Mouse (Mus musculus) hindbrain, embryonic 10.5 days (tissue): ENCODE data around the gene Flvcr2. TPM values are rescaled to one million over a fixed set of nuclear protein-coding genes. Genes with fewer than 3 reads are reported as not detected.

ENCODE experiments used
- DNase-seq: peaks from one replicate; pipeline ENCODE4 v3.0.0-alpha.2; 2017; ENCODE audit warnings: low spot score
- H3K27ac ChIP-seq: fragments of 300-500 bp; sonication (generic); 2 replicates; pipeline ENCODE4 v1.5.1; 2016; ENCODE audit warnings: mild to moderate bottlenecking, moderate library complexity
- H3K27me3 ChIP-seq: fragments of 300-500 bp; sonication (generic); 2 replicates; pipeline ENCODE4 v1.6.1; 2016; ENCODE audit warnings: mild to moderate bottlenecking; ENCODE audit not compliant: poor library complexity, insufficient read depth, severe bottlenecking
- H3K36me3 ChIP-seq: fragments of 300-500 bp; sonication (generic); 2 replicates; pipeline ENCODE4 v1.6.1; 2016; ENCODE audit warnings: mild to moderate bottlenecking, moderate library complexity
- H3K4me1 ChIP-seq: fragments of 300-500 bp; sonication (generic); replicated peaks from 2 replicates; pipeline ENCODE4 v1.6.1; 2016; ENCODE audit warnings: mild to moderate bottlenecking
- H3K4me3 ChIP-seq: fragments of 300-500 bp; sonication (generic); 2 replicates; pipeline ENCODE4 v1.5.1; 2016; ENCODE audit warnings: mild to moderate bottlenecking, moderate library complexity
- H3K9me3 ChIP-seq: fragments of 300-500 bp; sonication (generic); 2 replicates; pipeline ENCODE4 v1.6.1; 2016; ENCODE audit warnings: mild to moderate bottlenecking, moderate library complexity
- WGBS: fragments of 180-500 bp; shearing (Covaris S2); methylation state at CpG from one replicate; pipeline ENCODE4 v1.1.7; 2016; 5-methylcytosine and 5-hydroxymethylcytosine counted together
- polyA plus RNA-seq: library from polyadenylated mRNA; unstranded; fragments of >200 nt; fragmentation: Nextera tagmentation; extraction: Ambion mirVana; gene quantifications from 2 replicates; pipeline ENCODE4 v1.2.1, GENCODE M21; 2016

The Flvcr2 gene
- polyA plus RNA-seq, 1 experiment from 2014 or later = 1.0 TPM

DNA sequence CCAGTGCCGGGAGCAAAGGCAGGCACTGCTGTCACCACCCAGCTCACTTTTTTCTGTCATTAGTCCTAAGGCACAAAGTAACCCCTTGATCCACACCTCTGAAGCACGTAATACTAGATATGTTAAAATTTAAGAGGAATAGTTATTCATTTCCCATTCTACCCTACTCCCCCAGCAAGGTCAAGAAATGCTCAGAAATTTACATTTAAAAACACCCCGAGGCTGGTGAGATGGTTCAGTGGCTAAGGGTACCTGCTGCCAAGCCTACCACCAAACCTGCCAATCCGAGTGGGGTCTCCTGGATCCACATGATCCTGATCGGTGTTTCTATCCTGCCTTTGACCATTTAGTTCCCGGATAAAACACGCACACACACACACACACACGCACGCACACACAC is 3.5 kb downstream of the Flvcr2 start:
- DNase-seq = no peak
- 84% methylated on average over 9 of the region's 9 CpGs for WGBS
- peaks cover 26% of the 10 kb centered on the region for H3K27me3 ChIP-seq

DNA sequence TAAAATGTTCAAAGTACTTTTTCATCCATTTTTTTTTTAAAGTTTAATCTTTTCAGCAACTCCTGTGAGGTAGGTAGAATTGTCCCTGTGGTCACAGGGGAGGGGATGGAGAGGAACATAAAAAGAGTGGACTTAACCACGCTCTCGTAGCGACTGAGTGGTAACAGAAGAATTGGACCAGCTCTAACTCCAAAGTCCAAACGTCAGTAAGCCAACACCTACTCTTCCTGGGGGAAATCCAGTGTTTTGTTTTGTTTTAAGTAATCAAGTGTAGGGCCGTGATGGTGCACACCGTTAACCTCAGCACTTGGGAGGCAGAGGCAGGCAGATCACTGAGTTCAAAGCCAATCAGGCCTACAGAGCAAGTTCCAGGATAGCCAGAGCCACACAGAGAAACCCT is 5.8 kb downstream of the Flvcr2 start:
- peaks cover 12% of the 10 kb centered on the region for H3K27me3 ChIP-seq
- H3K36me3 ChIP-seq = no peaks in the 10 kb centered on the region
- no peaks in the 10 kb centered on the region for H3K9me3 ChIP-seq
- no peak overlapping the region for H3K4me3 ChIP-seq
- 89% methylated on average over 6 of the region's 6 CpGs for WGBS
- H3K4me1 ChIP-seq = peaks cover under 1% of the 10 kb centered on the region; the same call in 1 of the 2 replicates
- no peak for DNase-seq
- H3K27ac ChIP-seq = no peak overlapping the region

More for the DNA sequence above, 3.5 kb downstream of the Flvcr2 start:
- H3K9me3 ChIP-seq = no peaks in the 10 kb centered on the region
- peaks cover 15% of the 10 kb centered on the region for H3K4me1 ChIP-seq
- H3K27ac ChIP-seq = no peak overlapping the region
- no peaks in the 10 kb centered on the region for H3K36me3 ChIP-seq
- no peak overlapping the region for H3K4me3 ChIP-seq

DNA sequence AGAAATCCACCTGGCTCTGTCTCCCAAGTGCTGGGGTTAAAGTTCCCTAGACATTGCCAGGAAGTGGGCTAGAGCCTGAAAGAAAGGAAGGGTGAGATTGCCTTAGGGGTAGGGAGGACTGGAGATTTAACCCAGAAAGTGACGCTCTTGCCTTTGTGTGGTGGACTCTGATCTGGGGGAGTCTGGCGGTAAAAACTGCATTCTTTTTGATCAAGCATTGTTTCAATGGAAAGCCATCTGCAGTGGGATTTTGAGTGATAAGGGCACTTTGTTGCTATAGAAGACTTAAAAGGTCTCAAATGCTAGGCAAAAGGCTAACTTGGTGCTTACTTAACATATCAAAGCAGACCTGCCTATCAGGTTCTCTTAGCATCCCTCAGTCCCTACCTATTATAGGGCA is 6.9 kb downstream of the Flvcr2 start:
- Histone ChIP-seq H3K27me3 (0 out of 2 replicates have a peak, but pooled peaks cover under 1% of the 10 kb centered on the region), H3K36me3 (no peaks in the 10 kb centered on the region), H3K9me3 (no peaks in the 10 kb centered on the region), H3K27ac (no peak overlapping the region), H3K4me3 (no peak overlapping the region), H3K4me1 (no peaks in the 10 kb centered on the region)
- WGBS = 42% methylated on average over 2 of the region's 2 CpGs
- no peak for DNase-seq

DNA sequence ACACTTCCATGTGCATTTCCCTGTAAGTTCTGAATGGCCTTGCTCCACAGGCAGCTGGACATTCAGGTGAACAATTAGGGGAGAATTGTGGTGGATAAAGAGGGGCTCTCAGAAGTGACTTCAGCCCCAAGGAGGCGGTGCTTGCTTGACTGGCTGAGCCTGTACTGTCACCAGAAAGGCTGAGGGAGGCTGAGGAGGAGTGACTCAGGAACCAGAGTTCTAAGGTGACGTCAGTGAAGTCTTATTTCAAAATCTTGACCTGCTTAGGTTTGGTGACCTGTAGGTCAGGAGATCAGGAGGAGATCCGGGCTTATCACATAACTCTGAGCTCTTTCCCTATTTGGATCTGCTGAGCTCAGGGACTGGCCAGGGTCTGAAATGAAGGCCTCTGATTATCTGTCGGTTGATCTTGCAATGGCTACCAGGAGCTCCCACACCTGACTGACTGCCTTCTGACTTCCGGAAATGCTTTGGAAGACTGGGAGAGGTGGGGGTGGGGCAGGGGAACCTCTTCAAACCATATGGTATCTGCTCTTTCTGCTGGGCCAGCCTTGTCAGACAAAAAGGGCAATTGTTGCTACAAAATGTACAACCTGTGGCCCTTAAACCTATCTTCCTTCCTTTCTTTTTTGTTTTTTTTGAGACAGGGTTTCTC is 8.4 kb downstream of the Flvcr2 start:
- H3K4me3 ChIP-seq = no peak overlapping the region
- H3K36me3 ChIP-seq = no peaks in the 10 kb centered on the region
- no peak for DNase-seq
- H3K27ac ChIP-seq = no peak overlapping the region
- H3K27me3 ChIP-seq = no peaks in the 10 kb centered on the region
- H3K9me3 ChIP-seq = no peaks in the 10 kb centered on the region
- WGBS = 68% methylated on average over 5 of the region's 5 CpGs
- H3K4me1 ChIP-seq = no peaks in the 10 kb centered on the region

DNA sequence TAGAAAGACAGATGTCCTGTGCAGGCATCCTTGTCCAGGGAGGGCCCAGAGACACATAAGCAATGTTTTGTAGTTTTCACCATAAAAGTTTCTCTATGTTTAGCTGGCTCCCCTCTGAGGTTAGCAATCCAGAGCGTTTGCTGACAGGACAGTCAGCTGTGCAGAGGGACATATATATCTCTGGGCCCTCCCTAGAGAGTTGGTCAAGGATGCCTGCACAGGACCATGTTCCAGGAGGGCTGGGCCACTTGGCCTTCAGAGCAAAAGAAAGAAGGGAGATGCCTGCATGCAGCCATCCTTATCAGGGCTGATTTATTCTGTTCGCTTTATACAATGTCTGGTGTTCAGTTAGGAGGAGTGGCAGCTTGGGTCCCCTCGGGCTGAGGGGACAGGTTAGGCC is 10.1 kb downstream of the Flvcr2 start:
- Histone ChIP-seq H3K36me3 (no peaks in the 10 kb centered on the region), H3K9me3 (no peaks in the 10 kb centered on the region), H3K4me3 (no peak overlapping the region), H3K27me3 (no peaks in the 10 kb centered on the region), H3K27ac (no peak overlapping the region), H3K4me1 (no peaks in the 10 kb centered on the region)
- WGBS = 79% methylated on average over 3 of the region's 3 CpGs
- no peak for DNase-seq

DNA sequence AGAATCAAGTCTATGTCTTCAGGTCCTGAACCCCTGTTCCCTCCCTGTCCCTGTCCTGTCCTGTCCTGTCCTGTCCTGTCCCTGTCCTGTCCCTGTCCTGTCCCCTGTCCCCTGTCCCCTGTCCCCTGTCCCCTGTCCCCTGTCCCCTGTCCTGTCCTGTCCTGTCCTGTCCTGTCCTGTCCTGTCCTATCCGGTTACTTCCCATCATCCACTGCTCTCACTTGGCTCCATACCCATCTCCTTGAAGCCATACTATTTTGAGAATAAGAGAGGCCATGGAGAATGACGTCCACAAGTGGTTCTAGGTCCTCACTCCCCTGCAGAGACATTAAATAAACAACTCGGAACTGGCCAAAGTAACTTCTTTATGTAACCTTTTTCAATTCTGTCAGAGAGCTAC is 10.7 kb downstream of the Flvcr2 start:
- Histone ChIP-seq H3K27ac (no peak overlapping the region), H3K36me3 (no peaks in the 10 kb centered on the region), H3K4me1 (no peaks in the 10 kb centered on the region), H3K4me3 (no peak overlapping the region), H3K9me3 (no peaks in the 10 kb centered on the region), H3K27me3 (no peaks in the 10 kb centered on the region)
- DNase-seq = no peak
- WGBS = 74% methylated on average over 3 of the region's 3 CpGs

DNA sequence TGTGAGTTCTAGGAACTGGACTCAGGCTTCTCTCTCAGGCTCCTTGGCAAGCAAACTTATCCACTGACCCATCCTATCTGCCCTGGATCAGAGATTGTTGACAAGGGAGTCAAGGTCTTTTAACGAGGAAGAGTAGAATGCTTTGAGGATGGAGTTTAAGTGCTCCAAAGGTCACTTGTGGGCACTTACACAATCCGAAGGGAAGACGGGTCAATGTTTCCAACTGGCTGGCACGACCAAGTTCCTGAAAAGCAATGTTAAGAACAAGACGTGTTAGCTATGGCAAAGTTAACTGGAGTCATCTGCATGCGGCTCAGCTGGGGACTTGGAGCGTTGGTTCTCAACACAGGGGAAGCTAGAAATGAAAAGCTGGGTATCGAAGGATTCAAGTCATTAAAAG is 12.4 kb downstream of the Flvcr2 start:
- Histone ChIP-seq H3K27ac (no peak overlapping the region), H3K9me3 (no peaks in the 10 kb centered on the region), H3K36me3 (no peaks in the 10 kb centered on the region), H3K4me1 (no peaks in the 10 kb centered on the region), H3K4me3 (no peak overlapping the region), H3K27me3 (no peaks in the 10 kb centered on the region)
- 84% methylated on average over 8 of the region's 8 CpGs for WGBS
- no peak for DNase-seq

DNA sequence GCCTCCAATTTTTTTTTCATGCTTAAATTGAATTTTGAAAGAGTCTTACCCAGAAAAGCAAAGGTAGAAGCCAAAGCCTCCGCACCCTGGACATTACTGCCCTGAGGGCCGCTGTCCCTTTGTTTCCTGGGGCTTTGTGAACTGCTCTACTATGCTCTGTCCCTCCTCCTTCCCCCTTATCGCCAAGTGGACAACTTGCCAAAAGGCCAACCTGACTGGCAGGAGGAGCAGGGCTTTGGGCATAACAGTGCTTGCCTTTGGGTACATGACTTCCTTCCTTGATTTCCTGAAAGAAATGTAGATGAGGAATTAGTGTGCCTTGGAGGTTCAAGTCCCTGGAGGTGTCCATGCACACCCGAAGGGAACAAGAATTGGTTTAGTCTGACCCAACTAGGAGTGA is 15.1 kb downstream of the Flvcr2 start:
- Histone ChIP-seq H3K9me3 (no peaks in the 10 kb centered on the region), H3K4me3 (no peak overlapping the region), H3K36me3 (no peaks in the 10 kb centered on the region), H3K4me1 (no peaks in the 10 kb centered on the region), H3K27ac (no peak overlapping the region), H3K27me3 (no peaks in the 10 kb centered on the region)
- WGBS = 80% methylated on average over 4 of the region's 4 CpGs
- no peak for DNase-seq

DNA sequence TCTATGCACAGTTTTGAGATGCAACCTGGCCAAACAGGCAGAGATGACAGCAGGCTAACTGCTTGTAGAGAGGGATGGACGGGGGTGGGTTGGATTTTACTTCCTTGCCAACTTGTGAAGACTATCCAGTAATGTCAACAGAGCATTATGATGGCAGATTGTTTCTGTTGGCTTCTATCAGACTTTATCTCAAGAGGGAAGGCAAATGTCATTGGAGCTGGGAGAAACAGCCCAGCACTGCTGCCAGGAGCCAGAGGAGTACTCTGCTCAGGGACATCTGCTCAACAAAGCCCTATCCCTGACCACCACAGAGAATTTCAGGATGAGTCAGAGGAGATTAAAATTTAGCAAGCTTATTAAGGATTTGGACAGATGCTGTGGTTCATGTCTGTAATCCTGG is 18.3 kb downstream of the Flvcr2 start:
- 68% methylated on average over 1 of the region's 1 CpGs for WGBS
- DNase-seq = no peak
- H3K9me3 ChIP-seq = no peaks in the 10 kb centered on the region
- no peaks in the 10 kb centered on the region for H3K36me3 ChIP-seq
- no peaks in the 10 kb centered on the region for H3K27me3 ChIP-seq
- H3K4me3 ChIP-seq = no peak overlapping the region
- H3K4me1 ChIP-seq = no peaks in the 10 kb centered on the region
- H3K27ac ChIP-seq = no peak overlapping the region

DNA sequence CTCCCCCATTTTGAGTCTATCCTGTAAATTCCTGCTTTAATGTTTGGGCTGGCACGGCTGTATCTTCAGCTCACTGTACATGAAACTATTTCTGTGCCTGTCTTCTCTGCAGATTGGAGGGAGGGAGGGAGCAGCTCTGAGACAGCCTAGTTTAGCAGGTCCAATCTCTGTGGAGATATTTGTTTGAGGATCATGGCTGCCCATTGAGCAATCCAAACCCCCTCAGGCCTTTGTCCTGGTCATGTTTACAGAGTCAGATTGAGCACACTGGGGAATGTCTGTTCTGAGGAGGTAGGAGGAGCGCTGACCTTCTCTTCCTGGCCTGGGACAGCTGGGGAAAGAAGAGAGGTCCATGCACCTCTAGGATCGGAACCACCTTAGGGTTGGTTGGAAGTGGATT is 19.9 kb downstream of the Flvcr2 start:
- Histone ChIP-seq H3K36me3 (no peaks in the 10 kb centered on the region), H3K4me1 (no peaks in the 10 kb centered on the region), H3K27ac (no peak overlapping the region), H3K27me3 (no peaks in the 10 kb centered on the region), H3K9me3 (no peaks in the 10 kb centered on the region), H3K4me3 (no peak overlapping the region)
- DNase-seq = no peak
- WGBS = 82% methylated on average over 3 of the region's 3 CpGs

DNA sequence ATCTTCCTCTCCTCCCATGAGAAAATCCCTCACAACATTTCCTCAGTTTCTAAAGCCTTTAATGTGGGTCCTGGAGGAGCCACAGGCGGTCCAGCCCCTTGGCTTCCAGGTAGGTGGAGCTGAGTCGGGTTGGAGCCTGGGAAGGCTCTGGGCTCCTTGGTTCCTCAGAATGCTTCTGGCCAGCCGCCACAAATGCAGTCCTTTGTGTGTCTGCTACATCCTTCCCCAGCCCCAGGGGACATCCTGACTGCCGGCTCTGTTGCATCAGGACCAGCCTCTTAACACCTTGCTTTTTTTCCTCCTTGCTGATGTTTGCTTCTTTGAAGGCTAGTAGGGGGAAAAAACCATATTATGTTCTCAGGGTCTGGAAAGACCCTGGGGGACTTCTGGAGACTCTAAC is 21.4 kb downstream of the Flvcr2 start:
- no peak for DNase-seq
- WGBS = 50% methylated on average over 4 of the region's 4 CpGs
- no peaks in the 10 kb centered on the region for H3K4me1 ChIP-seq
- no peak overlapping the region for H3K4me3 ChIP-seq
- H3K27ac ChIP-seq = no peak overlapping the region
- H3K9me3 ChIP-seq = no peaks in the 10 kb centered on the region
- no peaks in the 10 kb centered on the region for H3K36me3 ChIP-seq
- H3K27me3 ChIP-seq = no peaks in the 10 kb centered on the region

DNA sequence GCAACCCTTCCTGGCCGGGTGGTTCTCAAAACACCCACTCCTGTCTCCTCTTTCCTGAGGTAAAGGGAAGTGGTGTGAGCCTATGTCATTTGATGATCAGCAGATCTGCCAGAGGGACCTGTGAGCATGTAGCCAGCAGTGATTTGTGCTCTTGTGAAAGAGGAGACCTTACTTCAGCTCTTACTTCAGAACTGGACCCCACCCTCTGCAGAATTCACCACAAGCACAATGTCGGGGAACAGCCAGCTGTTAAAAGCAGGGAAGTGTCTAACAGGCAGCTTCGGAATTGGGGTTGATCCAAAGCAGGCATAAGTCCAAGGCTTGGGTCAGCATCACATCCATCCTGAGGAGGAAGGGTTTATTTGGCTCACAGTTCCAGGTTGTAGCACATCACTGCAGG is 25.0 kb downstream of the Flvcr2 start:
- H3K36me3 ChIP-seq = no peaks in the 10 kb centered on the region
- WGBS = 78% methylated on average over 3 of the region's 3 CpGs
- DNase-seq = no peak
- H3K4me1 ChIP-seq = no peaks in the 10 kb centered on the region
- no peak overlapping the region for H3K4me3 ChIP-seq
- 0 out of 2 replicates have a peak, but pooled peaks cover 4% of the 10 kb centered on the region for H3K9me3 ChIP-seq
- no peak overlapping the region for H3K27ac ChIP-seq
- no peaks in the 10 kb centered on the region for H3K27me3 ChIP-seq

DNA sequence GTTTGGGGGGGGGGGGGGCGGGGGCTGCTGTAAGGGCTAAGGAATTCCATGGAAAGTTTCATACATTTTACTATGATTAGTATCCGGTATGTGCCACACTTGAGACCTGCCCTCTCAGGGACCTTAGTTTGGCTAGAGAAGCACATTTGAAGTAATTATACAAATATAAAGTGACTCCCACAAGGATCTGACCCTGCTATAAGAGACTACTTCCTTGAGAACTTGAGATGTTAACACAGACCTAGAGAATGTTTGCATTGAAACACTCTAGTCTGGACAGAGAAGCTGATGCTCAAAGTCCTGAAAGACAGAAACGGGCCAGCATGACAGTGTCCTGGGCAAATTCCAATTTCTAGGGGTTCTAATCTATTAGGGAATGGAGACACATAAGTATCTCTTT is 32.6 kb downstream of the Flvcr2 start:
- Histone ChIP-seq H3K9me3 (0 out of 2 replicates have a peak, but pooled peaks cover under 1% of the 10 kb centered on the region), H3K27me3 (no peaks in the 10 kb centered on the region), H3K36me3 (no peaks in the 10 kb centered on the region), H3K4me3 (no peak overlapping the region), H3K27ac (no peak overlapping the region), H3K4me1 (peaks cover 13% of the 10 kb centered on the region)
- DNase-seq = no peak
- WGBS = 86% methylated on average over 3 of the region's 3 CpGs

DNA sequence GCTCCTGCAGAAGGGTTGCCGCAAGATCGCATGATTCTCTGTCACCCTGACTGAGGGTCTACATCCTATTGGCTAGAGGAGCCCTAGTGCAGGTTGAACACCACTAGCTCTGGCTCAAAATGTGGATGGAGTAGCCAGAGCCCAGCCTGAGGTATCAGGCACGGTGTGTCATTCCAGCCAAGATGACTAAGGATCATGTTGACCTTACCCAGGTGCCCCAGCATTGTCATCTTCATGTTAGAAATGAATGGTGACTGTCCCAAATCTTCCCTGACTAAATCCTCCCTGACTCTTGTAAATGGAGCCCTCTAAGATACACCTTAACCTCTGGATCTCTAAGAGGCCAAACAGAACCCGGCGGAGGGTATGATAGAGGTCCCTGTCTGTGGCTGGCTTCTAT is 33.4 kb downstream of the Flvcr2 start:
- Histone ChIP-seq H3K36me3 (no peaks in the 10 kb centered on the region), H3K27ac (no peak overlapping the region), H3K9me3 (no peaks in the 10 kb centered on the region), H3K4me3 (no peak overlapping the region), H3K27me3 (no peaks in the 10 kb centered on the region), H3K4me1 (peaks cover 13% of the 10 kb centered on the region)
- no peak for DNase-seq
- WGBS = 92% methylated on average over 5 of the region's 5 CpGs
